Mouse (Mus musculus): Measurements from ENCODE around the gene Prrg4. TPM values are rescaled to one million over a fixed set of nuclear protein-coding genes. Genes with fewer than 3 reads are reported as not detected.
"Not testable (repeated sequence)": the region's sequence is repeated elsewhere in the genome, so short reads cannot be mapped to it uniquely, and the experiment has no call there.

Prrg4 gene
- under 1 TPM; 0.49 to 0.51 TPM for total RNA-seq (2021)
- long read RNA-seq, experiment 1 = 0 reads
- long read RNA-seq, experiment 2 = 0 reads

DNA sequence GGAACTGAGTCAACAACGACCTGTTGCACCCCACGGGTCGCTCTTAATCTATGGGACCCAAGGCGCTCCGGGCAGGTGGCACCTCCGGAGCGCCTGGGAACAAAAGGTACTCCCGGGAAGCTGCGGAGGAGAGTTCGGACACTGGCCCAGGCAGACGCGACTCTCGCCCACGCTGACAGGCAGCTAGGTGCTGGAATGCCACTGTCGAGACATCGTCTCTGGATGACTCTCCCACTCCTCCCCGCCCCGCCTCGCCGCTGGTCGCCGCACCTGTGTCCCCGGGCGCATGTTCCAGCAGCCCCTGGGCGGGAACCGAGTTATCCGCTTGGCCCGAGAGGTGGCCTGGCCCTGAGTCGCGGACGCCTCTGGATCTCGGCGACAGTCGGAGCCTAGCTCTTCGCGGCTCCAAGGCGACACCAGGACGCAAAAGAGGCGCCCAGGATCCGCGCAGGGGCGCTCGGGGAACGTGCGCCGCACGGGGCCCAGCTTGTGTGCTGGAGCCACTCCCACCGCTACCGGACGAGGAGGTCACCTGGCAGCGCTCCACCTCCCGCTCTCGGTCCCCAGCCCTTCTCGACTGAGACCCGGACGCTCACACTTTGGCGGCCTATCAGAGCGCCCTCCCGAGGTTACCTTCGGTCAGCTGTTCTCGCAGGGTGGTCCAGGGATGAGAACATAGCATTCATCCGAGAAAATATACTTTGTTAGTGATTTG is at the start of gene Prrg4:
Prrg4 (minus strand) TSS at position 601 of the 715 bp plus-strand sequence.
- peak; percentile 21 to 37 for DNase-seq (ENCODE audit: low spot score in 2 of 2)
- intact Hi-C loops (cut with DNase I) = no loop called here

DNA sequence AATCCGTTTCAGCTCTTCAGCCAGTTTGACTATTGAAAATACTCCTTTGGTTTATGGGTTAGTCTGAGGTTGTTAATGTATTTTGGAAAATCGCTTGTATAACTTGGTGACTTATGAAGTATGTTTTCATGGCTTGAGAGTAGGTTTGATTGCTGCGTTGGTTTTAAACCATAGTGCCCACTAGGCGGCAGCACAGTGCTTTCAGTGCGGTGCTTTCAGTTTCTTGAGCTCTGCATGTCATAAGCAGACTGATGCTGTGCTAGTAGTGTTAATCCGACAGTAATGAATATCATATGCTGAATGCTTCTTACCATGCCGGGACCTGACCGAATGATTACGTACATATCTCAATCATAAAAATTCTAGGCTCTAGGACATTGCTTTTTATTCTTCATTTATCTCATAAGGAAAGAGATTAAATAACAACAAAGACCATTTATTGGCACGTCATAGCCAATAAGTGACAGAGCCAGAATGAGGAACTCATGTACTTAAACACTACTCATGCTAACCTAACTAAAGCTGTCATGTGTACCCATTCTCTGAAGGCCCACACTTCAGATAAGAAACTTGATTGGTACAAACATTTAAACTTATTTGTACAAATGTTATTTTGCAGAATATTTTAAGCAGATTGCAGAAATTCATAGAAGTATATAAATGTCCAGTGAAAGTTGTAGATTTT is 38.3 kb upstream of the Prrg4 start:
- intact Hi-C loops (cut with DNase I) = loop anchor here (1.0 to 10.0 kb wide), 2 partner anchors 203 to 342 kb away; no protein-coding TSS in a partner anchor
- DNase-seq (ENCODE audit: low spot score in 2 of 2) = peak; percentile 84 to 86

DNA sequence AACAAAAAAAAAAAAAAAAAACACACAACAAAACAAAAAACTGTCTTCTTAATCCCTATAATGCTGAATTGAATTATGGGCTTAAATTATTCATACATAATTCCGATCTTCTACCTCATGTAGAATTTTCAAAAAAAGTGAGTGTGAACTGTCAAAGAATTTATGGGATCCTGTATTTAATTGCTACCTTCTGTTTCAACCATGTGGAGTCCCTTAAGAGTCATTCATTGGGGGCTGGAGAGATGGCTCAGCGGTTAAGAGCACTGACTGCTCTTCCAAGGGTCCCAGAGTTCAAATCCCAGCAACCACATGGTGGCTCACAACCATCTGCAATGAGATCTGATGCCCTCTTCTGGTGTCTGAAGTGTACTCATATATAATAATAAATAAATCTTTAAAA is 37.7 kb upstream of the Prrg4 start:
- intact Hi-C loops (cut with DNase I) = loop anchor here (10.0 kb wide), 1 partner anchor 203 kb away; no protein-coding TSS in a partner anchor
- not testable (repeated sequence) for DNase-seq (ENCODE audit: low spot score in 2 of 2)

DNA sequence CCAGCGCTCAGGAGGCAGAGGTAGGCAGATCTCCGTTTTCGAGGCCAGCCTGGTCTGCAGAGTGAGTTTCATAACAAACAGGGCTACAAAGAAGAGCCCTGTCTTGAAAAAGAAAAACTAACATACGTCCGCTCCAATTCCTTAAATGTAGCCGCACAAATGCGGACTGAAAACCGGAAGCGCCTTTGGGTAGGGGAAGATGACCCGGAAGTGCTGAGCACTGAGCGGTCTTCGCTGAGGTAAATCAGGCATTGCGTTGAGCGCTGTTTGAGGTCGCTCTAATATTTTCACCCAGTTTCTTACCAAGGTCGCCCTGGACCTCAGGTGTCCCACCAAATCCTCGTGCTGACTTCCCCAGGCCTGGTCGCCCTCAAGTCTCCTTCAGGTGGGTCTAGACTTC is 36.4 kb upstream of the Prrg4 start:
- intact Hi-C loops (cut with DNase I) = loop anchor here (10.0 kb wide), 1 partner anchor 201 kb away; no protein-coding TSS in a partner anchor
- no peak for DNase-seq (ENCODE audit: low spot score in 2 of 2)

DNA sequence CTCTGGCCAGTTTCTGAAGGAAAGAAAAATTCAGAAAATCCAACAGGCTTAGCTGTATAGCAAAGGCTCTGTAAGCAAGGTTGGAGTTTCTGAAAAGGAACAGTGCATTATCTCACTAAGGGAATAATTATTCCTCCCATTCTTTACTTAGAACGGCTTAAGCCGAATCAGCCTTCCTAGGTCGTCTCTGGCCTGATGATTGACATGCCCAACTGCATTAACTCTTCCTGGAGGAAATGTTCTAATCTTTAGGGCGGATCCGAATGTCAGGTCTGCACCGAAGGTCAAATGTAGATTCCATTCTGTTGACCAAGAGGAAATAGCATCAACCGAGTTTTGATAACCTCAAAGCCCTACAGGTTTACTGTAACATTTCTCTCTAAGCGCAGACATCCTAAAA is 29.1 kb upstream of the Prrg4 start:
- intact Hi-C loops (cut with DNase I) = no loop called here
- DNase-seq (ENCODE audit: low spot score in 2 of 2) = no peak

DNA sequence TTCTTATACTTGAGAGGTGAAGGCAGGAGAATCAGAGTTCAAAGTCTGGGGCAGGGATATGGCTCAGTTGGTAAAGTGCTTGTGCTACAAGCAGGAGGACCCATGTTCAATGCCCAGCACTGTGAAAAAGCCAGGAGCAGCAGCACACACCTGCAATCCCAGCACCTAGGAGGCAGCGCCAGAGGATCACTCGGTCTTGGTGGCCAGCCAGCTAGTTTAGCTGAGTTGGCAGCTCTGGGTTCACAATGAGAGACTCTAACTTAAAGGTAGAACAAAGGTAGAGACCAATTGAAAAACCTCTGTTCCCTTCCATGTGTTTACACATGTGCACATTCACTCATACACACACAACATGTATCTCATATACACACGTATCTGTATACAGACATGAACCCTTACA is 19.4 kb upstream of the Prrg4 start:
- intact Hi-C loops (cut with DNase I) = no loop called here
- DNase-seq (ENCODE audit: low spot score in 2 of 2) = no peak

DNA sequence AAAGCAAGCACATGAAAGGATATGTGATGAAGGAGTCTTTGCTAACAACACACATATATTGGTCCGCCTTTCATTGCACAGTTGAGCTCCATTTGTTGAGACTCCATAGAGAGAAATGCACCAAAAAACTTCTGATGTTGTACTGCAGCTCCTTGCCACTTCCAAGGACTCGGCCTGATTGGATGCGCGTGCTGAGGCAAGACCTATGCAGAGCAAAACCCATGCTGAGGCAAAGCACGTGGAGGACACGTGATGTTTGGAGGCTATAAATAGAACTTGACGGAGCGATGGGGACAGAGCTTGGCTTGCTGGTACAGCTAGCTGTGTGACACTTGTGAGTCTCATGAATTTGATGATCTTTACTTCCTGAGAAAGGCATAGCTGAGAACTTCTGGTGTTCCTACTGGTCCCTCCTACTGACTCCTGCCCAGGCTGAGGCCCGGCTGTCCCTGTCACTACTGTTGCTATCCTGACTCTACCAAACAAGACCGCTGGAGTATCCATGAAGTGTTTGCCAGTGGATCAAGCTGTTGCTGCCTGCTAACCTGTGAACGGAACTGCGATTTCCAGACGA is 17.7 kb upstream of the Prrg4 start, which contains the start of gene Ccdc73:
Ccdc73 (plus strand) TSS at position 524 of the 574 bp plus-strand sequence.
- DNase-seq (ENCODE audit: low spot score in 2 of 2) = no peak
- intact Hi-C loops (cut with DNase I) = no loop called here

DNA sequence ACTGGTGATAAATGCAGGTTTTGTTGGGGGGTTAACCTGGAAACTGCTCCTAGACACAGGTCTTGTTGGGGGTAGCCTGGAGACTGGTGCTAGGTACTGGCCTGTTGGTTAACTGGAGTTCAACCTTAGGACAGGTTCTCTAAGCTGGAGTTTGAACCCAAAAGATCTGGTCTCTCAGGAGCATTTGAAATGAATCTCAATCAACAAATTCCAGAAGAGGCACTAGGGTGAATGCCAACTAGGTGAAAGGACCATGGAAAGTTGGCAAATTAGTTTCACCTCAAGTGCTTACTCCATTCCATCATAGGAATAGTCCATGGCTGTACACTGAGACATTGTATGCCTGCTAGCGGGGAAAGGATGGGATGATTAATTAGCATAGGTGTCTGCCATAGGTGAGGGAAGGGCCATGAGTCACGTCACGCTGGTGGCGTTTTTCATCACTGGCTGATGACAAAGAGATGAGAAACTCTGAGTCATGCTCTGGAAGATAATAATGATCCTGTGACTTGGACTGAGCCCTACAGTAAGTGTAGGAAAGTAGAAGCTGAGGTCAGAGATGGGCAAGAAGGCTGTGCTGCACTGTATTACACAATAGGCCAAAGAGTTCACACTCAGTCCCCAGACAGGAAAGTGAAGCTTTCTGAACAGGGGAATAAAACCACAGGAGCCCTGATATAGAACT is 14.6 kb upstream of the Prrg4 start:
- intact Hi-C loops (cut with DNase I) = no loop called here
- no peak for DNase-seq (ENCODE audit: low spot score in 2 of 2)

DNA sequence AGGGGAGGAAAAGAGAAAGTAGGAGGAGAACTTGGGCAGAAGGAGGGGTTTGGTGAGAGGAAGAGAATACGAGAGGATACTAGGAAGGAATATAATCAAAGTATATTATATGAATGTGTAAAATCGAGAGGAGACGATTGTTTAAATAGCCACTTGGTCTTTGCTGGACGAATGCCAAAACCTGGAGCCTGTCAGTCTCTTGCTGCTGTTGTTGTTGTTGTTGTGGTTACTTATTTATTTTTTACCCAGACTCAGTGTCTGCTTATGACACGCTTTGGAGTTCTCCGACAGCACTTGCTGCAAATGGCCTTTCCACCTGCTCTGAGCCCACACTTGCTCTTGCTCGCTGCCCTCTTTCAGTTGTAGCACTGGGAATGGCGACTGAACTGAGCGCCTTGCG is 10.8 kb upstream of the Prrg4 start:
- DNase-seq (ENCODE audit: low spot score in 2 of 2) = no peak
- intact Hi-C loops (cut with DNase I) = no loop called here

DNA sequence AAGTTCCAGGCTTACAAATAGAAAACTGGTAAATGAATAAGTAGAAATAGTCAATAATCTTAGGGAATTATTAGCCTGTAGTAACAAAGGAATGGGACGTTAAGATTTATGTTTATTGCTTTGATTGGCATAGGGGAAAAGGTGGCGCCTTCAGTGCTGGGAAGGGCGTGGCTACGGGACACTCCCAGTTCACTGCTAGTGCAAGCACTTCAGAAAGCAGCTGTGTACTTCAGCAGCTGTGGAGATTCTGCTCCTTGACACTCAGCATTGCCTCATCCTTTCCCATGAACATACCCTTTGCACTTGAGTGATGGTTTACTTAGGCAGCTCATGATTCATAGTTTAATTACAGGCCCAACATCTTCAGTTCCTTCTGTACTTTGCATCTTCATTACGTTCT is 9.4 kb upstream of the Prrg4 start:
- no peak for DNase-seq (ENCODE audit: low spot score in 2 of 2)
- intact Hi-C loops (cut with DNase I) = no loop called here

DNA sequence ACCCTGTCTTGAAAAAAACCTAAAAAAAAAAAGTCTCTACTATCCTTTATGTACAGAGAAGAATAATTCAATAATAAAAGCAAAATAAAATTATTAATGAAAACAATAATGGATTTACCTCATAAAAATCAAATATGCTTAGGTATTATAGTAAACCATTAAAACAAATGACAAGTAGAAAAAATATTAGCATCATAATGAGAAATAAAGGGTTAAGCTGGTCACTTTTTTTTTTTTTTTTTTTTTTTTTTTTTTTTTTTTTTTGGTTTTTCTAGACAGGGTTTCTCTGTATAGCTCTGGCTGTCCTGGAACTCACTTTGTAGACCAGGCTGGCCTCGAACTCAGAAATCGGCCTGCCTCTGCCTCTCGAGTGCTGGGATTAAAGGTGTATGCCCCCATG is 8.4 kb upstream of the Prrg4 start:
- intact Hi-C loops (cut with DNase I); DNase-seq (ENCODE audit: low spot score in 2 of 2): not testable (repeated sequence)

DNA sequence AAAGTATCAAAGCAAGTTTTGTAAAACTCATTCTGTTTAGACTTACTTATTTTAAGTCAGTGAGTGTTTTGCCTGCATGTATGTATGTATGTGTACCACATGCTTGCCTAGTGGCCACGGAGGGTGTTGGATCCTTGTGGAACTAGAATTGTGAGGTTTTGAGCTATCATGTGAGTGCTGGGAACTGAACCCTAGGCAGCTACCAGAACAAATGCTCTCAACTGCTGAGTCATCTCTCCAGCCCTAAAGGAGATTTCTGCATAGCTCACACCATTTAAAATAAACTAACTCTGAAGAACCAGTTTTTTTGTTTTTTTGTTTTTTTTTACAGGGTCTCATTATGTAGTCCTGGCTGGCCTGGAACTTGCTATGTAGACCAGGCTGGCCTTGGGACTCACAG is 6.5 kb upstream of the Prrg4 start:
- intact Hi-C loops (cut with DNase I) = no loop called here
- no peak for DNase-seq (ENCODE audit: low spot score in 2 of 2)

DNA sequence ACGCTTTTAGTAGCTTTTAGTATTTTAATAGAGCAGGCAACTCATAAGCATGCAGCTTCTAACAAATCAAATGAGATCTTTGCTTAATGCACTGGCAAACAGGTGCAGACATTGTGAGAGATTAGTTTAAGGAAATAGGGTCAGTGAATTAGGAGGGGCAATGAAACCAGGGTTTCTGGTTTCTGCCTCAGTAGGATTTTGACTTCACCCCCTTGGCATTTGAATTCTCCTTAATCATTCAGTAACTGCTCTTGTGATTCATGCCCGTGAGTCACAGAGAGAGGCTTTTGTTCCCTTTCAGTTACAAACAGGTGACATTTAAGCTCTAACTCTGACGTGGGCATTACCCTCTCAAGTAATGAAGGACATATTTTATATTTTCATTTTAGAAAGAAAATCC is 6.1 kb upstream of the Prrg4 start:
- intact Hi-C loops (cut with DNase I) = no loop called here
- DNase-seq (ENCODE audit: low spot score in 2 of 2) = no peak

DNA sequence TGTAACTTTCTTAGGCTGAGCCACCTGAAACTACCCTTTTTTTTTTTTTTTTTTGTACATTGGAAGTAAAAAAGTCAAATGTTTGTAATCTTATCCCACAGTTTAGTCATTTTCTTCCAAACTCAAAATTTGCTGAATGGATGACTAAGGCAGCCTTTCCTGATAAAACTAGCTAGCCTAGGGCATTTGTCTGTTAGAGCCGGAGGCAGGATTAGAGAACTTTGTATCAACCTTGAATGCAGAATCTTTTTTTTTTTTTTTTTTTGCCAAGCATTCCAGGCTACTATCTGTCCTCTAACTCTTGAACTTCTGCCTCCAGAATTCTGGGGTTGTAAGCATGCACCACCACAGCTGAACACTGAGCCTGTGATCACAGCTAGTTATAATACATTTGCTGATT is 5.2 kb upstream of the Prrg4 start:
- DNase-seq (ENCODE audit: low spot score in 2 of 2) = no peak
- intact Hi-C loops (cut with DNase I) = no loop called here

DNA sequence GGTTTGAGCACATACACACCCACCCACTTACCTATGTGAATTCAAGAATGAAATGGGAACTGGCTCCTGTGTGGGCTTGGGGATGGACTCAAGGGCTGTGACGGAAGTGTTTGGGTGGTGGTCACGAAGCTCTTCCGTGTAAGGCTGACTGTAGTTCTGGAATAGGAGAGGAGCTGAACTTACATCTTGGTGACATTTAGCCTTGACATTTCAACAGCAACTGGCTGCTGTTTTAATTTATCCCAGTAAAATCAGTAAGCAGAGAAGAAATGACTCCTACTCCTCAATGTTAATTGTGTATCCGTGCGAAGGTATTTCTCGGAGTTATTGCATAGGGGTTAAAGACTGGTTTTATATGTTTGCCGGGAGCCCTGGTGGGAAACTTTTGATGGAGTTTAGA is 2.9 kb upstream of the Prrg4 start:
- intact Hi-C loops (cut with DNase I) = no loop called here
- DNase-seq (ENCODE audit: low spot score in 2 of 2) = no peak

DNA sequence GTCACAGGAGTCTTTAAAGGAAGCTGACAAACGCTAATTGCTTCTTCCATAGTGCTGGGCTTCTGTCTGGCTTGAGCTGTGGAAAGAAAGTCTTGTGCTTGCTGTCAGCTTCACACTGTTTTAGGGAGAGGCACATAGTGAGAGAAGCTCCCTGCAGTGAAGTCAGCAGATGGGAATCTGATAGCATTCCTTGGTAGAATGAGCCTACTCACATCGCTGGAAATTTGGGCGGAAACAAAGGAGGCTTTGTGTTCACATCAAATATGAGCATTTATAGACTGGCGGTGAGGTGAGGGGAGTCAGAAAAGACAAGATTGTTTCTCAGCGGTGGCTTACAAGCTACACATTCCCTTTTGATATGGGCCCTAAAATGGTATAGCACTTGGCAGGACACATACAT is 2.0 kb upstream of the Prrg4 start:
- intact Hi-C loops (cut with DNase I) = no loop called here
- DNase-seq (ENCODE audit: low spot score in 2 of 2) = no peak

DNA sequence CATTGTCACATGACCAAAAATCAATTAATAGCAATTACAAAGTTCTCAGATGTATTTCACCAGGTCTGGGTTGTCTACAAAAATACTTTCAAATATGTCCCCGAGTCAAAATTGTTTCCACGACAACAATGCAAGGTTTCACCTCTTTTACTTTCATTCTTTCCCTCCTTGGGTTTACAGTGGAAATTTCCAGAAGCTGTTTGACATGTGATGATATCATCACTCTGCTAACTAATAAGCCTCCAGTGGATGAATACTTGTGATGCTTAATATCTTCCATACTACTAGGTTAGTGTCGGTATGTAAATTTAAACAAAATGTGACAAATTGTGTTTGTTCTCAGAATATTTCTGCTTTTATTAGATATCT is 299 bp upstream of the Prrg4 start:
- no peak for DNase-seq (ENCODE audit: low spot score in 2 of 2)
- intact Hi-C loops (cut with DNase I) = no loop called here

DNA sequence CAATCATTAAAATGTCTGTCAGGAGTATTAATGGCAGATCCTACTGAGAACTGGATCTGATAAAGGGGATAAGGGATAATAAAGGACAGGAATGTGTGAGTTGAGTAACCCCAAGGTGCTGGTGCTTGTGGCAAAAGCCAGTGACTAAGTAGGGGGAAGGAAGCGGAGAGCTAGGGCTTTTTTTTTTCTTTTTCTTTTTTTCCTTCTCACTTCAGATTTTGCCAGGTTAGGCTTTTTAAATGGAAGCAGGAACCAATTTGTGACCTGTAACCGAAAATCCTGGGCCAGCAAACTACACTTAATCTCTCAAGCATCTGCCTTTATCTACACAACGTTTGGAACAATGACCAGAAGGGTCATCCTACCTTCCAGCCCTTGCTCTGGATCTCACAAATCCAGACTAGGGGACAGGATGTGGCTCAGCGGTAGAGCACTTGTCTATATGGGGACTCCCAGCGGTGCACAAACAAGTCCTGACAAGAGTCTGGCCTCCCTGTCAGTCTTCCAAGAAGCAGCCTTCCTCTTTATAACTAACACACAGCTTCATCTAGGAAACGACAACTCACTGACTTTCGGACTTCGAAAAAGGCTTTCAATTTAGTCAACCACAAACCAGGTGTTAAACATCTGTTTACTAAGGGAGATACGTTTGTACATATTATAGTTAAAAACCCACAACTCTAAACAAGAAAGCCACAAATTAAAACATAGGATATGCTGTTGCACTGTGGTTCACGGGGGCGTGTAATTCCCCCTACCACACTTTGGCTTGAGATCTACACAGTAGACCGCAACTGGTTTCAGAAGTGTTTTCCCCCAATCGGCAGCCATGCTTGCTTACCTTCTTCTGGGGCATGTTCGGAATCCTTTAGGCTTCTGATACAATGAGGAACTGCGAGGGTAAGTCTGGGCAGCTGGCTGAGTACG is 1.2 kb downstream of the Prrg4 start:
- intact Hi-C loops (cut with DNase I) = no loop called here
- no peak for DNase-seq (ENCODE audit: low spot score in 2 of 2)

DNA sequence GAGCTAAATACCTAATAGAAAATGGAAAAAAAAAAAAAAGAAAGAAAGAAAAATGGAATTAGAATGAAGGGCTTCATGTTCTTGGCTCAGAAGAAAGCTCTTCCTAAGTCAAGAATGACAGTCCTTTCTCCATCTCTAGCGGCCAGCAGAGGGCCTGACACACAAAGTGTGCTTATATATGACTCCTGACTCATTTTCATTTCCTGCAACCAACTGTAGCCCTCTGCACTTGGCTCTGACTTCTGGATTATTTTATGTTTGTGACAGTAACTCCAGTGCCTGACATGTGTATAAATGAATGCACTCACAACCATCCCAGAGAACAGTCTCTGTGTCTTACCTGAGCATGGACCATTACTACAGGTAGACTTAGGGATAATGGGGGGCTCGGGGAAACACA is 2.0 kb downstream of the Prrg4 start:
- intact Hi-C loops (cut with DNase I) = no loop called here
- DNase-seq (ENCODE audit: low spot score in 2 of 2) = no peak

Measured in left cerebral cortex, postnatal 14 days (tissue).